ENCODE assay signal across 8 mouse cellular contexts in the genomic region with DNA sequence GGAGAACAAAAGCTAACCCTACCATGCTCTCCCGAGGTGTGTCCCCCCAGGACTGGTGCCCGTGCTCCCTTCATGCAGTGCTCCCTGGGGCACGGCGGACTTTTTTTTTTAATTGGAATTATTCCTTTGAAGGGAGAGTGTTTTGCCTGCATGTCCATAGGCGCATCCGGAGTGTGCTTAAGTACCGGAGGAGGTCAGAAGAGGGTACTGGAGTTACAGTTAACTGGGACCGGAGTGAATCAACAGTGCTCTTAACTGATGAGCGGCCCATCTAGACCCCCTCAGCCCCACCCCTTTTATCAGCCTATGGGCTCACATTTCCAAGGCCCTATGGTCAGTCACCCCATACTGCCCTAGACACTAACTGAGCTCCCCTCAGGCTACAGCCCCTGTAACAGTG. TPM values are rescaled to one million over a fixed set of nuclear protein-coding genes. Genes with fewer than 3 reads are reported as not detected.
DNase-seq lines count a peak whose midpoint lies in the region; ATAC-seq and TF ChIP-seq lines count a peak whose summit lies in the region.

No protein-coding gene starts in this region.

- peaks cover 61% of the 10 kb centered on the region for H3K4me1 ChIP-seq in lung, embryonic 16.5 days (replicated peaks; ENCODE audit: control insufficient read depth, insufficient read depth, low read length)
- H3K4me1 ChIP-seq in intestine, embryonic 15.5 days (replicated peaks): peaks cover 58% of the 10 kb centered on the region
- H3K4me1 ChIP-seq in neural tube, embryonic 14.5 days (ENCODE audit: control insufficient read depth, insufficient read depth, low read length): peaks cover 14% of the 10 kb centered on the region; the same call in 1 of the 2 replicates

- no peaks in the 10 kb centered on the region for H3K27me3 ChIP-seq in lung, embryonic 16.5 days (ENCODE audit: control insufficient read depth, insufficient read depth, low read depth, low read length)
- no peaks in the 10 kb centered on the region for H3K27me3 ChIP-seq in intestine, embryonic 15.5 days (replicated peaks)
- H3K27me3 ChIP-seq in neural tube, embryonic 14.5 days (ENCODE audit: control insufficient read depth, insufficient read depth, low read length): no peaks in the 10 kb centered on the region

- peak; percentile 24; the same call in 1 of the 2 replicates for ATAC-seq in lung, embryonic 16.5 days (ENCODE audit: low read depth)
- ATAC-seq in intestine, embryonic 15.5 days: 0 out of 2 replicates have a peak, but pooled peaks have one; percentile 8
- ATAC-seq in neural tube, embryonic 14.5 days (ENCODE audit: low read depth): peak; percentile 32; the same call in 1 of the 2 replicates

- H3K27ac ChIP-seq in gastrocnemius, adult 2 months: peak overlapping the region; percentile 63
- H3K27ac ChIP-seq in lung, embryonic 16.5 days (ENCODE audit: low read length): peak overlapping the region; percentile 40
- peak overlapping the region; percentile 38 for H3K27ac ChIP-seq in intestine, embryonic 15.5 days
- H3K27ac ChIP-seq in neural tube, embryonic 14.5 days (ENCODE audit: low read depth, low read length): no peak overlapping the region

- H3K4me2 ChIP-seq in lung, embryonic 16.5 days (ENCODE audit: low read depth, low read length): peak overlapping the region; percentile 2
- H3K4me2 ChIP-seq in intestine, embryonic 15.5 days (replicated peaks): peak overlapping the region; percentile 30
- H3K4me2 ChIP-seq in neural tube, embryonic 14.5 days (ENCODE audit: low read depth, low read length): no peak overlapping the region

- TF ChIP-seq CTCF in gastrocnemius, adult 2 months (IDR thresholded peaks at IDR 0.05): no peak

- no peak for DNase-seq in gastrocnemius, adult 2 months
- no peak for DNase-seq in gastrocnemius, postnatal 36 days
- DNase-seq in lung, postnatal 4 days: no peak
- DNase-seq in natural killer cell, adult 2 months (ENCODE audit: low spot score in 2 of 2): no peak
- no peak for DNase-seq in adrenal gland, adult 18-20 months (ENCODE audit: low spot score in 2 of 2)

- H3K9me3 ChIP-seq in lung, embryonic 16.5 days (ENCODE audit: control insufficient read depth, low read length): no peaks in the 10 kb centered on the region
- H3K9me3 ChIP-seq in intestine, embryonic 15.5 days: no peaks in the 10 kb centered on the region
- no peaks in the 10 kb centered on the region for H3K9me3 ChIP-seq in neural tube, embryonic 14.5 days (ENCODE audit: control insufficient read depth, low read length)

- intact Hi-C loops in gastrocnemius, adult 2 months (cut with DNase I): loop anchor here (1.0 to 10.0 kb wide), 3 partner anchors 407 to 716 kb away; no protein-coding TSS in a partner anchor
- intact Hi-C loops in gastrocnemius, postnatal 36 days (cut with DNase I): loop anchor here (2.0 to 5.0 kb wide), 2 partner anchors 408 to 470 kb away; no protein-coding TSS in a partner anchor

- WGBS in lung, embryonic 16.5 days: 37% methylated on average over 9 of the region's 9 CpGs
- 52% methylated on average over 9 of the region's 9 CpGs for WGBS in intestine, embryonic 15.5 days
- WGBS in neural tube, embryonic 14.5 days: 85% methylated on average over 9 of the region's 9 CpGs

- 0 out of 2 replicates have a peak overlapping the region, but pooled peaks have one; percentile 6 for H3K9ac ChIP-seq in lung, embryonic 16.5 days (ENCODE audit: low read length)
- H3K9ac ChIP-seq in intestine, embryonic 15.5 days: no peak overlapping the region
- no peak overlapping the region for H3K9ac ChIP-seq in neural tube, embryonic 14.5 days (replicated peaks; ENCODE audit: low read depth, low read length)

- H3K36me3 ChIP-seq in lung, embryonic 16.5 days (ENCODE audit: control insufficient read depth, insufficient read depth, low read length): no peaks in the 10 kb centered on the region
- no peaks in the 10 kb centered on the region for H3K36me3 ChIP-seq in intestine, embryonic 15.5 days
- no peaks in the 10 kb centered on the region for H3K36me3 ChIP-seq in neural tube, embryonic 14.5 days (ENCODE audit: control insufficient read depth, insufficient read depth, low read length)

- H3K4me3 ChIP-seq in gastrocnemius, adult 2 months: peak overlapping the region; percentile 59
- H3K4me3 ChIP-seq in lung, embryonic 16.5 days (ENCODE audit: low read length): no peak overlapping the region; the same call in 1 of the 2 replicates
- H3K4me3 ChIP-seq in intestine, embryonic 15.5 days (replicated peaks): no peak overlapping the region
- H3K4me3 ChIP-seq in neural tube, embryonic 14.5 days (ENCODE audit: low read depth, low read length): no peak overlapping the region

RNA-seq across cellular contexts. Expression of a gene that starts 19.9 kb away (rescaled TPM):
- total RNA-seq in gastrocnemius, adult 2 months (2021): 10 to 100 TPM in 1 of 2 experiments, 1 to 10 TPM in 1; 7.6 to 10.1 TPM
- total RNA-seq in gastrocnemius, postnatal 36 days (2021): 1 to 10 TPM; 7.9 to 8.2 TPM
- 25.8 and 28.3 TPM in 2 replicates for polyA plus RNA-seq in lung, embryonic 16.5 days (2015; fragmentation: Nextera tagmentation; extraction: Ambion mirVana)
- 22.3 and 24.1 TPM in 2 replicates for polyA plus RNA-seq in intestine, embryonic 15.5 days (2015; fragmentation: Nextera tagmentation; extraction: Ambion mirVana)
- polyA plus RNA-seq in neural tube, embryonic 14.5 days (2014; fragmentation: Nextera tagmentation; extraction: Ambion mirVana): 14.8 and 16.4 TPM in 2 replicates
- total RNA-seq in adrenal gland, adult 18-20 months (2021): 10 to 100 TPM; 38.2 to 42.7 TPM
